Mouse (Mus musculus) CD8-positive naive resting alpha-beta T cell, adult 2 months (primary cell): ENCODE data around the gene Naa40.
A peak's percentile ranks its signal among the peaks of the same experiment; 100 is the strongest.

Experiments used
- DNase-seq, 2 experiments: peaks; one replicate each; pipeline ENCODE4 v3.0.0; 2022; ENCODE audit warnings: low read depth in 2 of 2, low spot score in 2 of 2

The Naa40 gene

GRCm38 (mm10) chr19:7265478-7266191 is 24.7 kb upstream of the Naa40 start:
- no peak for DNase-seq

DNA sequence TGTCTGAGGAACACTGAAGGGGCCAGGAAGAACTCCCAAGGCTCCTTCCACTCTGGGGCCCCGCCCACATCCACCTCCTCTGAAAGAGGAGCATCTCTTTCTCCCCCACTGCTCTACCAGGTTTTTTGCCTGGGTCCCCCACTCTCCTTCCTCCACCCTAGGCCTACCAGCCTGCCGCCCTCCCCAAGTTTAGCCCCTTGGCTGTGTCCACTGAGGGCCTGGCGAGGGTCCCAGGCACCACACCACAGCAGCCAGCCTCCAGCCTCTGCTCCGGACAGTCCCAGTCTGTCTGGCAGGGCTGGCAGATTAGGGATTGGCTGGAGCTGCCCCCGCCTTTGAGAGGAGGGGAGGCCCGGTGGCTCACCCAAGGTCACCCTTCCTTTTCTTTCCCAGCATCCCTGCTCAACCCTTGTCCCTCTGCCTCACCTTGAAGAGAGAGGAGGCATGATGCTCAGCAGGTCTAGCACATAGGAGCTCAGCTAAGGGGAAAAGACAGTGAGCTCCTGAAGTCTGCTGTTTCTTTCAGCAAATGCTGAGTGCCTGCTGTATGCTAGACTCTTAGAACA is 23.9 kb upstream of the Naa40 start:
- DNase-seq = no peak

- peak; percentile 76 to 83 for DNase-seq
These were observed 23.2 kb upstream of the Naa40 start for GRCm38 (mm10) chr19:7264088-7264765.

GRCm38 (mm10) chr19:7262592-7262991 is 21.6 kb upstream of the Naa40 start:
- no peak for DNase-seq

DNA sequence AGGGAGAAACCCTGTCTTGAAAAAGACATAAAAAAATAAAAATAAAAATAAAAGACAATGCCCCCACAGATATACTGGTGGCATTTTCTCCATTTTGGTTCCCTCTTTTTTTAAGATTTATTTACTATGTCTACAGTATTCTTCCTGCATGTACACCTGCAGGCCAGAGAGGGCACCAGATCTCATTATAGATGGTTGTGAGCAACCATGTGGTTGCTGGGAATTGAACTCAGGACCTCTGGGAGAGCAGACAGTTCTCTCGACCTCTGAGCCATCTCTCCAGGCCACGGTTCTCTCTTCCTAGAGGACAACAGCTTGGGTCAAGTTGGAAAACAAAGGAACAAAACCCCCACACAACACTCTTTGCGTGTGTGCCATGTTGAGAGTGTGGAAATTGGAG is 21.0 kb upstream of the Naa40 start:
- no peak for DNase-seq

DNA sequence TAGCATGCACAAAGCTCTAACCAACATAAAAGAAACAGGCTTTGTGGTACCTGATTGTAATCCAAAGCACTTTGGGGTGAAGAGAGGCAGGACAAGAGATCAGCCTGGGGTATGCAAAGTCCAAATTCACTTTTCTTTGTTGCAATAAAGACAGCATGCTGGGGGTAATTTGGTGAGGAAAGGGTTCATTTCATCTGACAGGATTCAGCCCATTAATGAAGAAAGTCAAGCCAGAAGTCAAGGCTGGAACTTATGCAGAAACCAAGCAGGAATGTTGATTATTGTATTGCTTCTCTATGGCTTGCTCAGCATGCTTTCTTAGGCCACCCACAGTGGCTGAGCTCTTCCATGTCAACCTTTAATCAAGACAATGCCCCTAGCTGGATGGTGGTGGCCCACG is 20.5 kb upstream of the Naa40 start:
- DNase-seq = no peak

GRCm38 (mm10) chr19:7257881-7258280 is 16.9 kb upstream of the Naa40 start:
- DNase-seq = no peak

DNA sequence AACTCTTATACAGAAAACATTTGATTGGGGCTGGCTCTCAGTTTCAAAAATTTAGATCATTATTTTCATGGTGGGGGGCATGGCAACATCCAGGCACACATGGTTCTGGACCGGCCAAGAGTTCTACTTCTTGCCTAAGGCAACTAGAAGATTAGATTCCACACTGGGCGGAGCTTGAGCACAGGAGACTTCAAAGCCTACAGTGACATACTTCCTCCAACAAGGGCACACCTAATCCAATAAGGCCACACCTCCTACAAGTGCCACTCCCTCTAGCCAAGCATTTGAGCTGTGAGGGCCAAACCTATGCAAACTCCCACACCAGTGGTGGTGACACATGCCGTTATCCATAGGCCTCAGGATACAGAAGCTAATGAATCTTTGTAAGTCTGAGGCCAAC is 5.0 kb upstream of the Naa40 start:
- no peak for DNase-seq

DNA sequence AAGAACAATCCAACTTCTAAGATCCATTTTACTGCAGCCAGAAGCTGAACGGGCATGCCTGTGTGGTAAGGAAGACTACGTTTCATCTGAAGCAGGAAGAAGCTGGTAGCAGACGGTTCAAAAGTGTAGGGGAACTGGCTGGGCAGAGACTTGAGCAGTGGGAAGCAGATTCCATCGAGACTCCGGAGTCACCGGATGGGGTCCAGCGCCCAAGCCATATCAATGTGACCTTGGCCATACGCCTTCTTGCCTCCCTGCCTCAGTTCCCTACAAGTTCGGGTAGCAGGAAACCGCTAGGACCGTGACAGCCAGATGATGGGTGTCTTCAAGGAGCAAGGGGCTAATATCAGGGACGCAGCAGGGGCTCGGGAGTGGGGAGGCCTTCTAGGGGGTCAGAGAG is 692 bp downstream of the Naa40 start:
- no peak for DNase-seq

DNA sequence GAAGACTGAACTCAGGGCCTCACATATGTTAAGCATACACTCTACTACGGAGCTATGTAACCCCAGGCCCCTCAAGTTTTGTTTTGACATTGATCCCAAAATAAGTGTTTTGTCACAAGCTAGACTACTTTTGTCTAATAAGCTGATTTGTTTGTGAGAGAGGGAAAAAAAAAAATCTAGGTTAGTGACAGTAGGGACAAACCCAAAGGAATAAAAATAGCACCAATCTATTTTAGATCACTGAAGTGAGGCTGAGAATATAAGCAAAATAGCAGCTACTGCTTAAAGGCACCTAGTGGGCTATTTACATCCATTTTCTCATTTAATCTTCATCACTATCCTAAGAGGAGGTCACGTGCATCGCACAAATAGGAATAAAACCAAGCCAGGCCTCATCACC is 1.4 kb downstream of the Naa40 start:
- no peak for DNase-seq

DNA sequence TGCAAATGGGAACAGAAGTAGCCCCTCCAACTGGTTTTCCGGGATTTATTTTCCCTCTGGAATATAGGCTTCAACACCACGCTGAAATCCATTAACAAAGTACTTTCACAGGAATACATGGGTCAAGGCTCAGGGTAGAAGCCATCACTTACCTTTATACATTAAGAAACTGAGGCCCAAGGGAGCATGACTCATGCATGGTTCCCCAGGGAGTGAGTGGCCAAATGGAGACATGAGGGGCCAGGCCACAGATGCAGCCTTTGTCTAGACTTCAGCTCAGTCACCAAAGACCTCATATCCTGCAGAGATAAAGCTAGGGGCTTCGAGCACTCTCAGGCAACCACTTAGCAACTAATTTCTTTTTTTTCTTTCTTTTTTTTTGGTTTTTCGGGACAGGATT is 4.2 kb downstream of the Naa40 start:
- DNase-seq = no peak

DNA sequence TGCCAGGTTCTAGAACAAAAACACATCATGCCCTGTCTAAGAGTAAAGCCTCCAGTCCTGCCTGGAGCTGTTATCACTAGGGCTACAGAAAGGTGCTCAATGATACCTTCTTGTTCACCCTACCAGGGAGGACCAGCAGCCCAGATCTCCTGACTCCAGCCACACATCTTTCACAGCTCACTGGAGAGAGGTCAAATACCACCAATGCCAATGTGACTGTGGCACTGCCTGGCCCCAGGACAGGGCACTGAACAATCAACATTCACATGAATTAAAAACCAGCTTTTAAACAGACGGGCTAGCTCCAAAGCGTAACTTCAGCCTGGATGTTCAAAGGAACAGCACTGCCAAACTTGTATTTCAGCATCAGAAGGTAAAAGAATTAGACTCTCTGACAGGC is 5.0 kb downstream of the Naa40 start:
- DNase-seq = no peak

DNA sequence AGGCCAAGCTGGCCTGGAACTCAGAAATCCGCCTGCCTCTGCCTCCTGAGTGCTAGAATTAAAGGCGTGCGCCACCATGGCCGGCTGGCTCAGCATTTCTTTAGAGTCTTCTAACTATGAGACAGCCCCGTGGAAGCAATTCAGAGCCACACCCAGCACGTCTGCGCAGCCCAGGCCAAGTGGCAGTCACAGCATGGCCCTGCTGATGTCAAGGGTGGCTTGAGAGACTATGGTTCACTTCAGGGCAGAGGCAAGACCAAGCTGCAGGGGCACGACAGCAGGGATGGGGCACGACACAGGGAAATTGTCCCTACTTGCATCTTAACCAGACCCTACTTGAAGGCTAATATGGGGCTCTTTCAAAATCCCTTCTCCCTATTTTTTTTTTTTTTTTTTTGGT is 5.5 kb downstream of the Naa40 start:
- no peak for DNase-seq

- DNase-seq = peak; percentile 70 to 78
These were observed 6.3 kb downstream of the Naa40 start for GRCm38 (mm10) chr19:7234537-7235221.

GRCm38 (mm10) chr19:7226511-7226914 is 14.5 kb downstream of the Naa40 start:
- DNase-seq = no peak

- DNase-seq = no peak
These were observed 15.8 kb downstream of the Naa40 start for GRCm38 (mm10) chr19:7225096-7225690.

- no peak for DNase-seq
These were observed 16.7 kb downstream of the Naa40 start for GRCm38 (mm10) chr19:7224253-7224652.

GRCm38 (mm10) chr19:7223488-7223887 is 17.5 kb downstream of the Naa40 start:
- no peak for DNase-seq

DNA sequence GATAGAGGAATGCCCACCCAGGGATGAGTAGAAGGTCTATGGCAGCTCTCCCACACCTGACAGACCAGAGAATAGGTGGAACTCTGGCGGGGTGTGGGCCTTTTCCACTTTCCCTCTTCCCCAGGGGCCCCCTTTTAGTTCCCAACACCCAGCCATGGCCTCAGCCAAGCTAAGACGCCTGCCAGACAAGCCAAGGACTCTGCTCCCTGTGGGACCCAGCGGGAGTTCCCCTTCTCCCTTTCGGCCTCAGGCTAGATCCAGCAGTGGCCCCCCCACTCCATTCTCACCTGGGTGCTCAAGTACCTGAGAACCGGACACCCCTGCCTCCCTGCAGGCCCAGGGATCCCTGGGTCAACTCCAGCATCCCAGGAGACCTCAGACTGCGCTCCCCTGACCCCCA is 18.8 kb downstream of the Naa40 start:
- no peak for DNase-seq

- DNase-seq = no peak
These were observed 22.2 kb downstream of the Naa40 start for GRCm38 (mm10) chr19:7218753-7219152.

- no peak for DNase-seq
These were observed 23.1 kb downstream of the Naa40 start for GRCm38 (mm10) chr19:7217926-7218267.
